Mouse (Mus musculus) ES-E14 (cell line): Measurements from ENCODE around the gene Gys2.

Experiments
- CHD2 ChIP-seq: IDR thresholded peaks from 2 replicates; pipeline ENCODE4 v1.6.1; 2014; ENCODE audit warnings: mild to moderate bottlenecking, low read depth, low read length, inconsistent platforms
- HCFC1 ChIP-seq: IDR thresholded peaks from 2 replicates; pipeline ENCODE4 v1.6.1; 2012; ENCODE audit warnings: low read length, inconsistent platforms, borderline replicate concordance; ENCODE audit not compliant: insufficient read depth
- MAFK ChIP-seq: IDR thresholded peaks from 2 replicates; pipeline ENCODE4 v1.6.1; 2014; ENCODE audit warnings: mild to moderate bottlenecking, low read depth, low read length, inconsistent platforms; ENCODE audit not compliant: insufficient read depth
- ZNF384 ChIP-seq: IDR thresholded peaks from 2 replicates; pipeline ENCODE4 v1.6.1; 2012; ENCODE audit warnings: low read depth, low read length, inconsistent platforms

DNA sequence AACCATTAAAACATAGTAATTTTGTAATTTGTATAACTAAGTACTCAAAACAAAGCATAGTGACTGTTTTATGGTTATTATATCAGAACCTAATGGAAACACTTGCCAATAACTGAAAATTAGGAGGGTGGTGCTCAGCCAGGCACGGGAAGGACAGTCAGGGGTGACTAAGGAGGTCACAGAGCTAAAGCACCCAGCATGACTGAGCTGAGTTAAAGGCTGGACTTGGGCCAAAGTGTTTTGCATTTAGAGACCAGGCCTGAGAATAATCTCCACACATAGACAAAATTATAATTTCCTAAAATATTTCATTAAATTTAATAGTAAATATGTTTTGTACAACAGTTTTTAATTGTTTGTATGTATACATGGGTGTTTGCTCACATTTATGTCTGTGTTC is 95.8 kb downstream of the Gys2 start:
- TF ChIP-seq MAFK: no peak
- TF ChIP-seq CHD2: no peak
- TF ChIP-seq HCFC1: no peak
- TF ChIP-seq ZNF384: no peak
